Comparison of ENCODE assay signal across 11 mouse cellular contexts in genomic region chr5:111810079-111810808, GRCm38 (mm10).
A peak's percentile ranks its signal among the peaks of the same experiment; 100 is the strongest.
DNase-seq lines count a peak whose midpoint lies in the region; ATAC-seq and TF ChIP-seq lines count a peak whose summit lies in the region.
"Had no signal": no experiment of that assay in that cellular context is flagged by ENCODE, and none has a peak within 500 bp of the region (broad histone marks: within the 10 kb centered on the region; RNA-seq: fewer than 3 reads in every experiment).

No protein-coding gene starts in this region.

- H3K9me3 ChIP-seq in liver, postnatal 0 days (ENCODE audit: low read length) = no peaks in the 10 kb centered on the region
- H3K9me3 ChIP-seq: embryonic facial prominence, embryonic 13.5 days; hindbrain, embryonic 10.5 days; lung, embryonic 15.5 days had no signal

- no peak for ATAC-seq in liver, postnatal 0 days

- H3K4me1 ChIP-seq in liver, postnatal 0 days (ENCODE audit: insufficient read depth) = 0 out of 2 replicates have a peak, but pooled peaks cover 2% of the 10 kb centered on the region

- TF ChIP-seq EP300 in liver, postnatal 0 days (IDR thresholded peaks at IDR 0.05; ENCODE audit: low read depth) = no peak

- intact Hi-C loops in gastrocnemius, postnatal 36 days (cut with DNase I) = no loop called here

- H3K36me3 ChIP-seq in liver, postnatal 0 days (replicated peaks; ENCODE audit: insufficient read depth, low read length) = no peaks in the 10 kb centered on the region
- H3K36me3 ChIP-seq: embryonic facial prominence, embryonic 13.5 days; hindbrain, embryonic 10.5 days; lung, embryonic 15.5 days had no signal

- 24% methylated on average over 7 of the region's 7 CpGs for WGBS in liver, postnatal 0 days (ENCODE audit: insufficient replicate concordance)

- no peak overlapping the region for H3K4me3 ChIP-seq in liver, postnatal 0 days (ENCODE audit: low read depth, low read length)
- H3K4me3 ChIP-seq: embryonic facial prominence, embryonic 13.5 days; hindbrain, embryonic 10.5 days; lung, embryonic 15.5 days had no signal

- H3K27me3 ChIP-seq in liver, postnatal 0 days (ENCODE audit: insufficient read depth, low read length) = no peaks in the 10 kb centered on the region
- H3K27me3 ChIP-seq: lung, embryonic 15.5 days had no signal

- H3K27ac ChIP-seq in liver, postnatal 0 days (ENCODE audit: low read depth) = no peak overlapping the region
- H3K27ac ChIP-seq: embryonic facial prominence, embryonic 13.5 days; hindbrain, embryonic 10.5 days; lung, embryonic 15.5 days had no signal

- DNase-seq in kidney, postnatal 10 days = peak; percentile 48
- DNase-seq in kidney, postnatal 36 days = no peak
- DNase-seq in 416B (ENCODE audit: low read depth) (peak; percentile 97), ZHBTc4 (ENCODE audit: low read depth, low spot score) (peak; percentile 79)
- peak; percentile 44 to 57 for DNase-seq in gastrocnemius, postnatal 36 days
- no peak for DNase-seq in right cerebral cortex, adult 18-20 months
- DNase-seq in liver, postnatal 0 days = no peak
- DNase-seq in retina, embryonic 14.5 days (ENCODE audit: low spot score) = no peak

- H3K9ac ChIP-seq in liver, postnatal 0 days (replicated peaks) = no peak overlapping the region
- H3K9ac ChIP-seq: embryonic facial prominence, embryonic 13.5 days; lung, embryonic 15.5 days had no signal

- no peak overlapping the region for H3K4me2 ChIP-seq in liver, postnatal 0 days (ENCODE audit: low read depth, low read length)
- H3K4me2 ChIP-seq: embryonic facial prominence, embryonic 13.5 days; lung, embryonic 15.5 days had no signal

- TF ChIP-seq CTCF in liver, postnatal 0 days (IDR thresholded peaks at IDR 0.05; ENCODE audit: low read depth) = no peak

Comparison
In these comparisons a context has a peak if more than half of its experiments do, and no peak if none do; other contexts are left out.
1. DNase-seq: peak in kidney, postnatal 10 days (single experiment), 416B (single experiment), ZHBTc4 (single experiment) and gastrocnemius, postnatal 36 days (2 of 2); none in kidney, postnatal 36 days (0 of 2), right cerebral cortex, adult 18-20 months (single experiment), liver, postnatal 0 days (single experiment) and retina, embryonic 14.5 days (single experiment).